In genomic region chr1:88424602-88425252, GRCm38 (mm10) we compare ENCODE assay signal across 8 mouse cellular contexts. TPM values are rescaled to one million over a fixed set of nuclear protein-coding genes. Genes with fewer than 3 reads are reported as not detected.
DNase-seq lines count a peak whose midpoint lies in the region; ATAC-seq and TF ChIP-seq lines count a peak whose summit lies in the region.

No protein-coding gene starts in this region.

- H3K4me2 ChIP-seq in heart, embryonic 12.5 days: no peak overlapping the region
- H3K4me2 ChIP-seq in intestine, embryonic 15.5 days (replicated peaks): no peak overlapping the region
- H3K4me2 ChIP-seq in midbrain, postnatal 0 days (ENCODE audit: low read depth, low read length, poor library complexity, severe bottlenecking): no peak overlapping the region

- TF ChIP-seq POLR2A in spleen, adult 2 months (IDR thresholded peaks at IDR 0.05; ENCODE audit: low read depth, low read length): no peak

- 24% methylated on average over 8 of the region's 8 CpGs for WGBS in heart, embryonic 12.5 days
- 17% methylated on average over 8 of the region's 8 CpGs for WGBS in intestine, embryonic 15.5 days
- 18% methylated on average over 8 of the region's 8 CpGs for WGBS in midbrain, postnatal 0 days
- WGBS in spleen, adult 2 months: 27% methylated on average over 8 of the region's 8 CpGs

- H3K9ac ChIP-seq in heart, embryonic 12.5 days: no peak overlapping the region
- H3K9ac ChIP-seq in intestine, embryonic 15.5 days: no peak overlapping the region
- no peak overlapping the region for H3K9ac ChIP-seq in midbrain, postnatal 0 days (replicated peaks; ENCODE audit: low read length, poor library complexity, severe bottlenecking)

- H3K9me3 ChIP-seq in heart, embryonic 12.5 days (replicated peaks): no peaks in the 10 kb centered on the region
- H3K9me3 ChIP-seq in intestine, embryonic 15.5 days: no peaks in the 10 kb centered on the region
- no peaks in the 10 kb centered on the region for H3K9me3 ChIP-seq in midbrain, postnatal 0 days (ENCODE audit: low read length)

- peak; percentile 54 to 88 for DNase-seq in heart, adult 18-20 months
- DNase-seq in cerebellum, postnatal 4 days (ENCODE audit: low spot score in 2 of 2): peak; percentile 83 to 84
- peak; percentile 77 for DNase-seq in gastrocnemius, adult 2 months
- peak; percentile 75 to 78 for DNase-seq in left cerebral cortex, postnatal 36 days (ENCODE audit: low spot score in 2 of 2)
- peak; percentile 86 for DNase-seq in midbrain, postnatal 0 days (ENCODE audit: low spot score)
- peak; percentile 30 to 61 for DNase-seq in spleen, adult 2 months (ENCODE audit: low read depth in 1 of 2, low spot score in 2 of 2)

- TF ChIP-seq CTCF in gastrocnemius, adult 2 months (IDR thresholded peaks at IDR 0.05): peak; percentile 97
- TF ChIP-seq CTCF in midbrain, postnatal 0 days (IDR thresholded peaks at IDR 0.05): peak; percentile 97
- TF ChIP-seq CTCF in spleen, adult 2 months (IDR thresholded peaks at IDR 0.05; ENCODE audit: extremely low read depth, insufficient read depth, insufficient read length, insufficient replicate concordance): peak; percentile 85; the same call in 1 of the 2 replicates

- intact Hi-C loops in gastrocnemius, adult 2 months (cut with DNase I): loop anchor here (1.0 kb wide), 1 partner anchor 282 kb away; no protein-coding TSS in a partner anchor
- intact Hi-C loops in left cerebral cortex, postnatal 36 days (cut with DNase I): loop anchor here (2.0 to 10.0 kb wide), 3 partner anchors 280 to 770 kb away; no protein-coding TSS in a partner anchor

- peaks cover 5% of the 10 kb centered on the region; the same call in 1 of the 2 replicates for H3K4me1 ChIP-seq in heart, embryonic 12.5 days (replicated peaks)
- H3K4me1 ChIP-seq in intestine, embryonic 15.5 days (replicated peaks): 0 out of 2 replicates have a peak, but pooled peaks cover 5% of the 10 kb centered on the region
- peaks cover 5% of the 10 kb centered on the region; the same call in 1 of the 2 replicates for H3K4me1 ChIP-seq in midbrain, postnatal 0 days (ENCODE audit: insufficient read depth, low read length)
- no peaks in the 10 kb centered on the region for H3K4me1 ChIP-seq in spleen, adult 2 months (ENCODE audit: control insufficient read depth, insufficient read depth, insufficient read length)

- no peak overlapping the region for H3K4me3 ChIP-seq in heart, embryonic 12.5 days
- no peak overlapping the region for H3K4me3 ChIP-seq in gastrocnemius, adult 2 months
- no peak overlapping the region for H3K4me3 ChIP-seq in intestine, embryonic 15.5 days (replicated peaks)
- no peak overlapping the region for H3K4me3 ChIP-seq in midbrain, postnatal 0 days (ENCODE audit: low read depth, low read length)
- H3K4me3 ChIP-seq in spleen, adult 2 months (ENCODE audit: extremely low read depth, insufficient read depth, insufficient read length): no peak overlapping the region

- no peak overlapping the region for H3K27ac ChIP-seq in heart, embryonic 12.5 days (ENCODE audit: poor library complexity, severe bottlenecking)
- no peak overlapping the region for H3K27ac ChIP-seq in gastrocnemius, adult 2 months
- no peak overlapping the region for H3K27ac ChIP-seq in intestine, embryonic 15.5 days
- no peak overlapping the region for H3K27ac ChIP-seq in midbrain, postnatal 0 days (ENCODE audit: low read depth, low read length)
- no peak overlapping the region for H3K27ac ChIP-seq in spleen, adult 2 months (ENCODE audit: insufficient read depth, low read length)

- H3K36me3 ChIP-seq in heart, embryonic 12.5 days: no peaks in the 10 kb centered on the region
- no peaks in the 10 kb centered on the region for H3K36me3 ChIP-seq in intestine, embryonic 15.5 days
- H3K36me3 ChIP-seq in midbrain, postnatal 0 days (ENCODE audit: insufficient read depth, low read length): no peaks in the 10 kb centered on the region
- no peaks in the 10 kb centered on the region for H3K36me3 ChIP-seq in spleen, adult 2 months (ENCODE audit: control insufficient read depth, insufficient read depth, low read length)

- ATAC-seq in heart, embryonic 12.5 days (ENCODE audit: insufficient number of reproducible peaks, low FRiP score): no peak
- peak; percentile 74 for ATAC-seq in intestine, embryonic 15.5 days
- peak; percentile 36; the same call in 1 of the 2 replicates for ATAC-seq in midbrain, postnatal 0 days (ENCODE audit: low FRiP score)

- H3K27me3 ChIP-seq in heart, embryonic 12.5 days (replicated peaks): peaks cover 13% of the 10 kb centered on the region; the same call in 1 of the 2 replicates
- H3K27me3 ChIP-seq in intestine, embryonic 15.5 days (replicated peaks): 0 out of 2 replicates have a peak, but pooled peaks cover 2% of the 10 kb centered on the region
- no peaks in the 10 kb centered on the region for H3K27me3 ChIP-seq in midbrain, postnatal 0 days (ENCODE audit: insufficient read depth, low read length)
- no peaks in the 10 kb centered on the region for H3K27me3 ChIP-seq in spleen, adult 2 months (ENCODE audit: control insufficient read depth, insufficient read depth, low read length)

RNA-seq across cellular contexts. Expression of gene Spp2, which starts 18.0 kb away (rescaled TPM):
- total RNA-seq in heart, adult 18-20 months (2021): not detected
- polyA plus RNA-seq in heart, embryonic 12.5 days (2016; fragmentation: Nextera tagmentation; extraction: Ambion mirVana): 1.1 and 3.2 TPM in 2 replicates
- not detected for total RNA-seq in gastrocnemius, adult 2 months (2021)
- polyA plus RNA-seq in intestine, embryonic 15.5 days (2015; fragmentation: Nextera tagmentation; extraction: Ambion mirVana): 9.5 and 11.6 TPM in 2 replicates
- total RNA-seq in left cerebral cortex, postnatal 36 days (2021): not detected
- 2.8 TPM in 1 of 2 replicates, not detected in the other for total RNA-seq in midbrain, postnatal 0 days (2014; rRNA removed)
- 1.3 and 2.4 TPM in 2 replicates for polyA plus RNA-seq in midbrain, postnatal 0 days (2015; fragmentation: Nextera tagmentation; extraction: Ambion mirVana)
- 0.37 TPM in 1 of 2 replicates, not detected in the other for polyA plus RNA-seq in spleen, adult 2 months (2012; rRNA removed)
